Mouse (Mus musculus) C2C12 (cell line): ENCODE results near the gene Trp63.

ENCODE experiments used
- CEBPB ChIP-seq: IDR thresholded peaks from one replicate; pipeline ENCODE4 v1.6.1; 2011; ENCODE audit warnings: low read depth, mild to moderate bottlenecking, control low read depth, moderate library complexity
- CTCF ChIP-seq: IDR thresholded peaks from one replicate; pipeline ENCODE4 v1.5.1; 2011; ENCODE audit not compliant: control insufficient read depth, insufficient read depth, insufficient read length
- USF1 ChIP-seq: IDR thresholded peaks from one replicate; pipeline ENCODE4 v1.6.1; 2011; ENCODE audit warnings: low read depth, mild to moderate bottlenecking, control low read depth, moderate library complexity

DNA sequence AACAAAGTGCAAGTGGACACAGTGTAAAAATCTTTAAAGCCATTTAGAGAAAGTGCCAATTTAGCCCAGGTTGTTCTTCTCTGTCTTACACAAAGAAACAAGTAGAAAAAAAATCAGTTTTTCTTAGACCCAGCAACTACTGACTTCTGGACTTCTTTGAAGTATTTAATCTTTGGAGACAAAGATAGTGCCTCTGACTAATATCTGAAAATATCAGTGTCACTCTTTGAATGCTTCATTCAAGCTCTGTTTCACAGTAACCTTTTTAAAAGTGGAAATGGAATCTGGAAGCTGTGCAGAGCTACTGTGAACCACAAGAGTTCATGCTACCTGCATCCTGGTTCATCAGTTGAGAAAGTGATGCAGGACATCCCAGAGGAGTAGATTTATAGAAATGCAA lies 22.7 kb downstream of the Trp63 start:
- TF ChIP-seq CTCF (no peak), USF1 (no peak), CEBPB (no peak)
